10 mouse cellular contexts compared by ENCODE assay signal in genomic region chr11:55392474-55392873, GRCm38 (mm10). TPM values are rescaled to one million over a fixed set of nuclear protein-coding genes. Genes with fewer than 3 reads are reported as not detected.
A peak's percentile ranks its signal among the peaks of the same experiment; 100 is the strongest.
DNase-seq lines count a peak whose midpoint lies in the region; ATAC-seq and TF ChIP-seq lines count a peak whose summit lies in the region.
"Had no signal": no experiment of that assay in that cellular context is flagged by ENCODE, and none has a peak within 500 bp of the region (broad histone marks: within the 10 kb centered on the region; RNA-seq: fewer than 3 reads in every experiment).

No protein-coding gene starts in this region.

- H3K27ac ChIP-seq in intestine, embryonic 15.5 days, result no peak overlapping the region
- no peak overlapping the region for H3K27ac ChIP-seq in intestine, postnatal 0 days (ENCODE audit: low read depth, low read length)
- no peak overlapping the region for H3K27ac ChIP-seq in embryonic facial prominence, embryonic 14.5 days (replicated peaks; ENCODE audit: low read depth, low read length)
- H3K27ac ChIP-seq in hindbrain, embryonic 12.5 days, result no peak overlapping the region
- H3K27ac ChIP-seq: limb, embryonic 13.5 days had no signal

- peaks cover 4% of the 10 kb centered on the region; the same call in 1 of the 2 replicates for H3K36me3 ChIP-seq in intestine, embryonic 15.5 days
- H3K36me3 ChIP-seq in intestine, postnatal 0 days (ENCODE audit: control insufficient read depth, insufficient read depth), result peaks cover 12% of the 10 kb centered on the region
- H3K36me3 ChIP-seq in embryonic facial prominence, embryonic 14.5 days (ENCODE audit: control insufficient read depth, insufficient read depth, low read length), result peaks cover 32% of the 10 kb centered on the region
- peaks cover 14% of the 10 kb centered on the region for H3K36me3 ChIP-seq in hindbrain, embryonic 12.5 days
- H3K36me3 ChIP-seq: G1E had no signal

- H3K27me3 ChIP-seq in intestine, embryonic 15.5 days (replicated peaks), result no peaks in the 10 kb centered on the region
- H3K27me3 ChIP-seq in intestine, postnatal 0 days (replicated peaks; ENCODE audit: control insufficient read depth, insufficient read depth, low read length), result no peaks in the 10 kb centered on the region
- no peaks in the 10 kb centered on the region for H3K27me3 ChIP-seq in embryonic facial prominence, embryonic 14.5 days (replicated peaks; ENCODE audit: control insufficient read depth, insufficient read depth, low read length)
- no peaks in the 10 kb centered on the region for H3K27me3 ChIP-seq in hindbrain, embryonic 12.5 days
- H3K27me3 ChIP-seq: limb, embryonic 13.5 days had no signal

- no peak overlapping the region for H3K9ac ChIP-seq in intestine, embryonic 15.5 days
- no peak overlapping the region for H3K9ac ChIP-seq in intestine, postnatal 0 days (ENCODE audit: low read depth, low read length)
- H3K9ac ChIP-seq in embryonic facial prominence, embryonic 14.5 days (ENCODE audit: low read depth, low read length), result no peak overlapping the region
- no peak overlapping the region for H3K9ac ChIP-seq in hindbrain, embryonic 12.5 days
- H3K9ac ChIP-seq: limb, embryonic 13.5 days had no signal

- H3K4me2 ChIP-seq in intestine, embryonic 15.5 days (replicated peaks), result no peak overlapping the region
- no peak overlapping the region for H3K4me2 ChIP-seq in intestine, postnatal 0 days (replicated peaks; ENCODE audit: low read depth)
- H3K4me2 ChIP-seq in embryonic facial prominence, embryonic 14.5 days (ENCODE audit: low read depth, low read length), result 0 out of 2 replicates have a peak overlapping the region, but pooled peaks have one; percentile 5
- peak overlapping the region; percentile 33; the same call in 1 of the 2 replicates for H3K4me2 ChIP-seq in hindbrain, embryonic 12.5 days (replicated peaks)
- H3K4me2 ChIP-seq: limb, embryonic 13.5 days had no signal

- no peaks in the 10 kb centered on the region for H3K9me3 ChIP-seq in intestine, embryonic 15.5 days
- no peaks in the 10 kb centered on the region for H3K9me3 ChIP-seq in intestine, postnatal 0 days (ENCODE audit: control insufficient read depth)
- no peaks in the 10 kb centered on the region for H3K9me3 ChIP-seq in embryonic facial prominence, embryonic 14.5 days (ENCODE audit: control insufficient read depth, low read length)
- H3K9me3 ChIP-seq in hindbrain, embryonic 12.5 days (replicated peaks), result no peaks in the 10 kb centered on the region
- H3K9me3 ChIP-seq: G1E; limb, embryonic 13.5 days had no signal

- no peak overlapping the region for H3K4me3 ChIP-seq in intestine, embryonic 15.5 days (replicated peaks)
- no peak overlapping the region for H3K4me3 ChIP-seq in intestine, postnatal 0 days (ENCODE audit: low read depth, low read length)
- no peak overlapping the region for H3K4me3 ChIP-seq in embryonic facial prominence, embryonic 14.5 days (ENCODE audit: low read depth, low read length)
- no peak overlapping the region for H3K4me3 ChIP-seq in hindbrain, embryonic 12.5 days
- H3K4me3 ChIP-seq: limb, embryonic 13.5 days had no signal

- DNase-seq in ES-CJ7 (ENCODE audit: low read depth, low spot score), result peak; percentile 87
- peak; percentile 63 for DNase-seq in embryonic facial prominence, embryonic 14.5 days (ENCODE audit: low spot score)
- DNase-seq in thymus, postnatal 0 days (ENCODE audit: low spot score), result no peak
- DNase-seq in thymus, postnatal 36 days, result no peak
- DNase-seq in frontal cortex, postnatal 14 days (ENCODE audit: low spot score in 2 of 2), result no peak

- H3K4me1 ChIP-seq in intestine, embryonic 15.5 days (replicated peaks), result no peaks in the 10 kb centered on the region
- H3K4me1 ChIP-seq in intestine, postnatal 0 days (replicated peaks; ENCODE audit: control insufficient read depth, insufficient read depth, low read length), result no peaks in the 10 kb centered on the region
- H3K4me1 ChIP-seq in embryonic facial prominence, embryonic 14.5 days (ENCODE audit: control insufficient read depth, insufficient read depth, low read length), result no peaks in the 10 kb centered on the region
- peaks cover 4% of the 10 kb centered on the region; the same call in 1 of the 2 replicates for H3K4me1 ChIP-seq in hindbrain, embryonic 12.5 days

- no peak for TF ChIP-seq CTCF in intestine, postnatal 0 days (IDR thresholded peaks at IDR 0.05; ENCODE audit: low read depth)

- WGBS in intestine, embryonic 15.5 days, result 41% methylated on average over 10 of the region's 10 CpGs
- 43% methylated on average over 10 of the region's 10 CpGs for WGBS in intestine, postnatal 0 days
- 31% methylated on average over 10 of the region's 10 CpGs for WGBS in embryonic facial prominence, embryonic 14.5 days
- WGBS in hindbrain, embryonic 12.5 days, result 26% methylated on average over 10 of the region's 10 CpGs

- ATAC-seq in intestine, embryonic 15.5 days, result peak; percentile 21; the same call in 1 of the 2 replicates
- ATAC-seq in intestine, postnatal 0 days, result no peak
- ATAC-seq in embryonic facial prominence, embryonic 14.5 days (ENCODE audit: low read depth), result no peak
- no peak for ATAC-seq in hindbrain, embryonic 12.5 days (ENCODE audit: low FRiP score)

RNA-seq across cellular contexts. Expression of gene Sparc, which starts 30.5 kb away (rescaled TPM):
- 1,532 and 1,545 TPM in 2 replicates for polyA plus RNA-seq in intestine, embryonic 15.5 days (2015; fragmentation: Nextera tagmentation; extraction: Ambion mirVana)
- 931 and 943 TPM in 2 replicates for polyA plus RNA-seq in intestine, postnatal 0 days (2015; fragmentation: Nextera tagmentation; extraction: Ambion mirVana)
- 2,713 and 3,340 TPM in 2 replicates for polyA plus RNA-seq in embryonic facial prominence, embryonic 14.5 days (2014; fragmentation: Nextera tagmentation; extraction: Ambion mirVana)
- polyA plus RNA-seq in hindbrain, embryonic 12.5 days (2016; fragmentation: Nextera tagmentation; extraction: Ambion mirVana), result 743 and 783 TPM in 2 replicates
- 297 TPM in 2 replicates for polyA plus RNA-seq in thymus, postnatal 0 days (2015; fragmentation: Nextera tagmentation; extraction: Ambion mirVana)
- polyA plus RNA-seq: G1E had no signal

RNA-seq across cellular contexts. Expression of gene Fat2, which starts 56.1 kb away (rescaled TPM):
- polyA plus RNA-seq in intestine, embryonic 15.5 days (2015; fragmentation: Nextera tagmentation; extraction: Ambion mirVana), result 0.05 and 0.14 TPM in 2 replicates
- polyA plus RNA-seq in intestine, postnatal 0 days (2015; fragmentation: Nextera tagmentation; extraction: Ambion mirVana), result not detected in 2 replicates
- polyA plus RNA-seq in embryonic facial prominence, embryonic 14.5 days (2014; fragmentation: Nextera tagmentation; extraction: Ambion mirVana), result 1.2 and 1.5 TPM in 2 replicates
- polyA plus RNA-seq in hindbrain, embryonic 12.5 days (2016; fragmentation: Nextera tagmentation; extraction: Ambion mirVana), result 0.07 and 0.10 TPM in 2 replicates
- 0.51 and 0.55 TPM in 2 replicates for polyA plus RNA-seq in thymus, postnatal 0 days (2015; fragmentation: Nextera tagmentation; extraction: Ambion mirVana)
- polyA plus RNA-seq: G1E had no signal

Comparison
In these comparisons a context has a peak if more than half of its experiments do, and no peak if none do; other contexts are left out.
1. H3K4me2 ChIP-seq: peak in embryonic facial prominence, embryonic 14.5 days (single experiment) and hindbrain, embryonic 12.5 days (single experiment); none in intestine, embryonic 15.5 days (single experiment) and intestine, postnatal 0 days (single experiment).
2. DNase-seq: peak in ES-CJ7 (single experiment) and embryonic facial prominence, embryonic 14.5 days (single experiment); none in thymus, postnatal 0 days (single experiment), thymus, postnatal 36 days (0 of 2) and frontal cortex, postnatal 14 days (0 of 2).